Mouse (Mus musculus) kidney, embryonic 16.5 days (tissue): ENCODE data around the gene Tap2. TPM values are rescaled to one million over a fixed set of nuclear protein-coding genes. Genes with fewer than 3 reads are reported as not detected.

Experiments used
- ATAC-seq: fragments of 200-750 bp; cut with Nextera tagmentation; 2 replicates; pipeline ENCODE4 v1.8.0; 2017; ENCODE audit warnings: moderate TSS enrichment; ENCODE audit not compliant: low FRiP score, low TSS enrichment
- H3K27ac ChIP-seq: fragments of 300-500 bp; sonication (generic); 2 replicates; pipeline ENCODE4 v1.5.1; 2014; ENCODE audit warnings: low read length
- H3K27me3 ChIP-seq: fragments of 300-500 bp; sonication (generic); 2 replicates; pipeline ENCODE4 v1.6.1; 2014; ENCODE audit warnings: low read length, control low read depth, mixed read lengths; ENCODE audit not compliant: insufficient read depth
- H3K36me3 ChIP-seq: fragments of 300-500 bp; sonication (generic); 2 replicates; pipeline ENCODE4 v1.6.1; 2014; ENCODE audit warnings: low read length, control low read depth, mixed read lengths; ENCODE audit not compliant: insufficient read depth
- H3K4me1 ChIP-seq: fragments of 300-500 bp; sonication (generic); 2 replicates; pipeline ENCODE4 v1.6.1; 2014; ENCODE audit warnings: low read length, control low read depth, mixed read lengths; ENCODE audit not compliant: insufficient read depth
- H3K4me2 ChIP-seq: fragments of 300-500 bp; sonication (generic); replicated peaks from 2 replicates; pipeline ENCODE4 v1.6.1; 2014; ENCODE audit warnings: low read depth, low read length
- H3K4me3 ChIP-seq: fragments of 300-500 bp; sonication (generic); 2 replicates; pipeline ENCODE4 v1.5.1; 2014; ENCODE audit warnings: mild to moderate bottlenecking, low read length
- H3K9ac ChIP-seq: fragments of 300-500 bp; sonication (generic); replicated peaks from 2 replicates; pipeline ENCODE4 v1.6.1; 2014; ENCODE audit warnings: low read length
- H3K9me3 ChIP-seq: fragments of 300-500 bp; sonication (generic); 2 replicates; pipeline ENCODE4 v1.6.1; 2016; ENCODE audit warnings: low read length, control low read depth
- WGBS: fragments of 180-500 bp; shearing (Covaris S2); extraction: QIAGEN DNeasy Blood & Tissue Kit; methylation state at CpG from one replicate; pipeline ENCODE4 v1.1.7; 2014; 5-methylcytosine and 5-hydroxymethylcytosine counted together
- polyA plus RNA-seq: library from polyadenylated mRNA; unstranded; fragments of >200 nt; fragmentation: Nextera tagmentation; extraction: Ambion mirVana; gene quantifications from 2 replicates; pipeline ENCODE4 v1.2.1, GENCODE M21; 2015

The Tap2 gene
- polyA plus RNA-seq, 1 experiment from 2014 or later, result 5.8 TPM

- Histone ChIP-seq H3K27me3 (peaks cover 3% of the 10 kb centered on the region; the same call in 1 of the 2 replicates), H3K4me3 (no peak overlapping the region), H3K4me1 (peaks cover 3% of the 10 kb centered on the region; the same call in 1 of the 2 replicates), H3K9ac (no peak overlapping the region), H3K4me2 (no peak overlapping the region), H3K27ac (no peak overlapping the region), H3K9me3 (no peaks in the 10 kb centered on the region), H3K36me3 (no peaks in the 10 kb centered on the region)
- WGBS, result 83% methylated on average over 5 of the region's 5 CpGs
- no peak for ATAC-seq
Observed at GRCm38 (mm10) chr17:34256501-34256900, 53.2 kb downstream of the Tap2 start.

GRCm38 (mm10) chr17:34257594-34258375, 54.5 kb downstream of the Tap2 start, which contains the start of gene H2-Ab1:
Gene H2-Ab1, plus strand, starts transcription at chr17:34257689.
- Histone ChIP-seq H3K9ac (no peak within 1 kb of the TSS), H3K4me3 (no peak within 1 kb of the TSS), H3K9me3 (no peaks in the 10 kb centered on the region), H3K27ac (no peak within 1 kb of the TSS), H3K27me3 (peaks cover 12% of the 10 kb centered on the region; the same call in 1 of the 2 replicates), H3K4me1 (0 out of 2 replicates have a peak, but pooled peaks cover 3% of the 10 kb centered on the region), H3K4me2 (no peak within 1 kb of the TSS), H3K36me3 (no peaks in the 10 kb centered on the region)
- 70% methylated on average over 11 of the region's 11 CpGs for WGBS
- no peak for ATAC-seq

- H3K36me3 ChIP-seq, result no peaks in the 10 kb centered on the region
- H3K27ac ChIP-seq, result no peak overlapping the region
- peaks cover 21% of the 10 kb centered on the region; the same call in 1 of the 2 replicates for H3K27me3 ChIP-seq
- H3K4me3 ChIP-seq, result no peak overlapping the region
- 67% methylated on average over 5 of the region's 5 CpGs for WGBS
- no peak for ATAC-seq
- no peak overlapping the region for H3K9ac ChIP-seq
- peaks cover 22% of the 10 kb centered on the region for H3K4me1 ChIP-seq
- no peaks in the 10 kb centered on the region for H3K9me3 ChIP-seq
- H3K4me2 ChIP-seq, result no peak overlapping the region
Observed at GRCm38 (mm10) chr17:34260551-34260950, 57.2 kb downstream of the Tap2 start.

- Histone ChIP-seq H3K27ac (no peak overlapping the region), H3K4me2 (no peak overlapping the region), H3K9me3 (no peaks in the 10 kb centered on the region), H3K9ac (no peak overlapping the region), H3K36me3 (no peaks in the 10 kb centered on the region), H3K27me3 (peaks cover 22% of the 10 kb centered on the region; the same call in 1 of the 2 replicates), H3K4me3 (no peak overlapping the region), H3K4me1 (peaks cover 22% of the 10 kb centered on the region)
- ATAC-seq, result peak; percentile 59
- WGBS, result 15% methylated on average over 4 of the region's 4 CpGs
Observed at GRCm38 (mm10) chr17:34261502-34261901, 58.2 kb downstream of the Tap2 start.

- Histone ChIP-seq H3K4me1 (peaks cover 22% of the 10 kb centered on the region), H3K9ac (peak overlapping the region; percentile 61), H3K36me3 (no peaks in the 10 kb centered on the region), H3K4me2 (peak overlapping the region; percentile 99), H3K27me3 (peaks cover 26% of the 10 kb centered on the region; the same call in 1 of the 2 replicates), H3K4me3 (peak overlapping the region; percentile 63), H3K9me3 (no peaks in the 10 kb centered on the region), H3K27ac (no peak overlapping the region)
- ATAC-seq, result peak; percentile 70
- 0% methylated on average over 8 of the region's 8 CpGs for WGBS
Observed at GRCm38 (mm10) chr17:34263068-34263467, 59.7 kb downstream of the Tap2 start.

GRCm38 (mm10) chr17:34263811-34264371, 60.6 kb downstream of the Tap2 start:
- Histone ChIP-seq H3K9ac (0 out of 2 replicates have a peak overlapping the region, but pooled peaks have one; percentile 61), H3K4me2 (peak overlapping the region; percentile 99), H3K4me3 (peak overlapping the region; percentile 63), H3K27me3 (peaks cover 26% of the 10 kb centered on the region; the same call in 1 of the 2 replicates), H3K9me3 (no peaks in the 10 kb centered on the region), H3K36me3 (no peaks in the 10 kb centered on the region), H3K4me1 (peaks cover 22% of the 10 kb centered on the region), H3K27ac (no peak overlapping the region)
- WGBS, result 5% methylated on average over 14 of the region's 14 CpGs
- ATAC-seq, result no peak

GRCm38 (mm10) chr17:34264452-34265351, 61.4 kb downstream of the Tap2 start:
- under 1% methylated on average over 93 of the region's 93 CpGs for WGBS
- H3K9me3 ChIP-seq, result no peaks in the 10 kb centered on the region
- ATAC-seq, result peak; percentile 18

More at GRCm38 (mm10) chr17:34264452-34265351, 61.4 kb downstream of the Tap2 start:
- Histone ChIP-seq H3K4me1 (peaks cover 22% of the 10 kb centered on the region), H3K27ac (no peak overlapping the region), H3K4me2 (peak overlapping the region; percentile 99), H3K9ac (peak overlapping the region; percentile 70), H3K27me3 (peaks cover 24% of the 10 kb centered on the region; the same call in 1 of the 2 replicates), H3K36me3 (no peaks in the 10 kb centered on the region), H3K4me3 (peak overlapping the region; percentile 63)
